Mouse (Mus musculus) kidney, postnatal 10 days (tissue): ENCODE measurements around the gene Map2.

Source experiments
- DNase-seq: peaks from one replicate; pipeline ENCODE4 v3.0.0; 2021; ENCODE audit warnings: mixed read lengths

Map2 gene

DNA sequence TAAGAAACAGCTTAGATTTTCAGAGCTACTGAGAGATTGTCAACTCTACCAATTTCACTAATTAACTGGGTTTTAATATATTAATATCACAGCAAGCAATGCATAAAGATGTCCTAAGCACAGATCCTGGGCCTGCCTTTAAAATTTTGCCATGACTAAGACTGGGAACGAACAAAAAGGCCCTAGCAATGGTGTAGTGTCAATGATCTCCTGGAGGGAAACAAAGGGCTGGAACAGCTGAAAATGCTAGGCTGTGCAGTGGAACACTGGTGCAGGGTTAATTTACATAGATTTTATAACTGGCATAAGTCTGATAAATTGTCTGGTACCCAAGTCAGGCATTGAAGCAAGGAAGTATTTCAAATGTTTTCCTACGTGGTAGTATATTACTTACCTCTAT, 220.8 kb downstream of the Map2 start:
- no peak for DNase-seq

DNA sequence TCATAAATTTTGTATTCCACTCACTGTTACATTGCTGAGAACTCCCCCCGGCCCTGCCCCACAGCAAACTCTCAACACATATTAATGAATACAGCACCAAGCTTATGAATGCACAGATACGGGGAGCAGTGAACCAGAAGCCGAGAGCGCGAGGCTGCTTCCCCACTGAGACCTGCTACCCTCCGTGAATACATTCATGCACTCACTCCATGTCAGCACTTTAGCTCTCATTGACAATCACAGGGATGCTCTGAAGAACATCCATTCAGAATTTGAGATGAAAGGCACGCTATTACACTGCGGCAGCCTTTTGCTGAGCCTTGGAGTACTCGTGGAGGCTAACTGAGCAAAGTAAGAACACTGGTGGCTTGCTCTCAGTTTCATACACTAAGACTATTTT, 226.8 kb downstream of the Map2 start:
- no peak for DNase-seq

DNA sequence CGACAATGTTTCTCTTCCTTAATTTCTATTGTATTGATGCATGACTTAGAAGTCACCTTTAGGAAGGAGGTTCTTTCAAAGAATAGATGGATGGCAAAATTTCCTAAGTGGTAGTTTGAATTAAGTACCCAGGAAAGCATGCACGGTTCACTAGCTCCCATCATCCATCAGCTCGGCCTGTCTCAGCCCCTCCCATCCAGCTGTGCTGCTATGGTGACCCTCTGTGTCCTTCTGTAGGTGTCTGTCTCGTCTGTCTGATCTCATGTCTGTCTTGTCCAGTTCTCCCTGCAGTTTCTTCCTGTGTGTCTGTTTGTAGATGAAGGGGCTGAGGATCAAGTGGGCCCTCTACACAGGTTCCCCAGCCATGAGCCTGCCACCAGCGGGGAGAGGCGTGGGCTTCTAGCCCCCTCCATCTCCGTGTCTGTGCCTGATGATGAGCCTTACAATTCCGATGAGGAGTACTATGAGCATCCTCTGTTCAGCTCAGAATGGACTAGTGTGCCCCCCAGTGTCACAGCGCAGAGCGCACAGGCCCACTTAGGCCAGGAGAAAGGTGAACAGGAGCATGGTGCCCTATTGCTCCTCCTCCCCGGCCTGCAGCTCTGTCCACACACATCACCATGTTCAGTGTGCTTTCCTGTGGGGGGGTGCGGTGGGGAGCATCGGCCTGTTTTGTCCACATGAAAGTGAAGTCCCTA, 232.3 kb downstream of the Map2 start:
- no peak for DNase-seq

DNA sequence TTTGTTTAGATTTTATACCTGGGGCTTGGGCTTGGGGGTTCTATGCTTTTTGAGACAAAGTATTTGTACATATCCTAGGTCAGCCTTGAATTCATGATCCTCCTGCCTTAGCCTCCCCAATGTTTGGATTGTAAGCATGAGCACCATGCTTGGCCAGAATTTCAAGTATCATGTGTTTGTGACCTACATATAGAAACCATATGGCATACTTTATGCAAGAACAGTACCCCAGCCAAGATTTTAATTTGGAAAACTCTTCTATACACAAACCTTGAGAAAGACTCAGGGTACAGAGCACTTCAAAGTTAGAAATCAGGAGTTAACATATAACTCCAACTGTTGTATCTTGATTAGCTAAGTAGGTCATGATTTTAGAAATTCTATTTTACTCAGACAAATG, 243.3 kb downstream of the Map2 start:
- no peak for DNase-seq

DNA sequence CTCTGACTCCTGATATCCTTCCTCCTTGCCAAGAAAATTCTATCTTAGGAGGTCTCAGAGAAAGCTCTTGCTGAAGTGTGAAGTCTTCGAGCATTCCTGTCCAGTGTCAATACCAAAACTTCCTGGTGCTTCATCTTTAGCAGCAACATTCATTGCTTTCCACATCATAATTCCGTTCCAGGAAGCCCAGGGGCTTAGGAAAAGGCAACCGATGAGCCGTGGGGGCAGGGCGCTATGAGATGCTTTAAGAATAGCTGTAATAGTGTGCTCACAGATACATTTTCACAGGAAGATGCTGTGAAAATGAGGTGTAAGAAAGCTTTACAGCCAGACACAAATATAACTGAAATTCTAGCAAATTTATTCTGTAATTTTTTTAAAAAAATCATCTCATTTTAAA, 251.0 kb downstream of the Map2 start:
- no peak for DNase-seq

DNA sequence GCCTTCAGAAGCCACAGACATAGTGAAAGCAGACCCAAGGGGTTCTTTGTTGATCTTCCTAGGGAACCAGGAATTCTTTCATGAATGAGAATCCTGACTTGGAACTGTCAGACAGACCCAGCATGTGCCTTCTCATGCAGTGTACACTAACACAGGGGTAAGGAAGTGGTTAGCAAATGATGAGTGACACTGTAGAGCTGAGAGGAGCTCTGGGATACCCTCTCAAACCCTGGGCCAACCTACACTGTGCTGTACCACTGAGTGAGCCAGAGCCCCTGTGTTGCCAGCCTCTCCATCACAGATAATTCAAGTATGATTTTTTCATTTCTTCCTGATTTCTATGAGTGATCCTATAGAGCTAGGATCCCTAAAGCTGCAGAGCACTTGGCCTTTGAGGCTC, 255.9 kb downstream of the Map2 start:
- DNase-seq: no peak

DNA sequence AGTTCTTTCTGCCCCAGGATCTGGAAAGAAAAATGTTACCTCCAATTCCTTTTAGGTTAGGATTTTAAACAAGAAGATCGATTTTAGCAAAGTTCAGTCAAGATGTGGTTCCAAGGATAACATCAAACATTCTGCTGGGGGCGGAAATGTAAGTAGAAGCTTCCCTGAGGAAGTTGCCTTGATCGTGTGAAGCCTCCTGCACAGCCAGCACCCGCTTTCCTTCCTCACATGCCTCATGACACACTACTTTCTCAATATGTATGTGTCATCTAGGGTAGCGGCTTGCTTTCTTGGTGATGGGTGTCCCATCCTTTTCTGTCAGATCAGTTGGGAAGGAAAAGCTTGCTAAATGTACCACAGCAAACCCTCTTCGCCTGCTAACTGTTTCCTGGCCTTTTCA, 256.4 kb downstream of the Map2 start:
- DNase-seq: no peak

DNA sequence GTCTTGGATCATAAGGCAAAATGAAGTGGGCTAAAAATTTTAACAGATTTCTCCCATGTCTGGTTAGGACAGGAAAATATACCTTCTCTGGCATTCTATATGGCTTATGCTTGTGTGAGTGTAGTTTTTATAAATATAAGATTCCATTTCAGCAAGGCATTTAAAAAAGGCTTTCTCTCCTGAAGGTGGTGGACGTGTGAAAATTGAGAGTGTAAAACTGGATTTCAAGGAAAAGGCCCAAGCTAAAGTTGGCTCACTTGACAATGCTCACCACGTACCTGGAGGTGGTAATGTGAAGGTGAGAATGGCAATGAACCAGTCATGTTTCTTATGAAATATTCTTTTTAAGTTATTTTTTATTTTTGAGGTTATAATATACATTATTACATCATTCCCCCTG, 263.0 kb downstream of the Map2 start:
- no peak for DNase-seq

DNA sequence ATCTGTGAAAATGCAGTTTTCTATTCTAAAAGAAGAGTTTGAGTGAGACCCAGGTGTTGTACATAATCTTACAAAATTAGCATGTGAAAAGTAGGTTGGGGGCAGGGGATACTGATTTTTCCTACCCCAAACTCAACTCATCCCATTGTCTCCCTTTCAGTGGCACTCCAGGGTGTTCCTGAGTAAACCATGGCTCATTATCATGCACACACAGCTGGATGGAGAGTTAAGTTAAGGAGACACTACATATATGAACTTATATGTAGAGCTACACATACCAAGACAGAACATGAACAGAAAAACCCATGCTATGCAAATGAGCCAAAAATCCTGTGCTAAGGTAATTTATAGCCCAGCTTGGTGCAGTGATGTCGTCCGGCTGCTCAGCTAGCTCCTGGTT, 267.8 kb downstream of the Map2 start:
- DNase-seq: no peak

DNA sequence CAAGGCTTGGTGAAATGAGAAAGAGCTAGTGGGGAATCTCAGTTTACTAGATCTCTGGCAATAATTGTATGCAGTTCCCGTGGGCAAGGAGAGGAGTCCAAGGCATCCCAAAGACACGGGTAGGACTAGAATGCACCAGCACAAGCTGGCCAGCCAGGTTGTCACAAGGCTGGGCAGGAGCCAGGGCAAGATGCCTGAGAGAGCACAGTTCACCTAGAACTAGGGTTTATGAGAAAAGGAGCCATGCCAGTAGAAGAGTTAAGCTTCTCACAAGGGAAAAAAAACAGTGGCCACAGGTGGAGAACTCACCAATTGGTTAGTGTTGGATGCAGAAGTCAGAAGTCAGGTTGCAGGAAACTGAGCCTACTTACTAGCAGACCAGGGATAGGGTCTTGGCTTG, 274.4 kb downstream of the Map2 start:
- DNase-seq: no peak

DNA sequence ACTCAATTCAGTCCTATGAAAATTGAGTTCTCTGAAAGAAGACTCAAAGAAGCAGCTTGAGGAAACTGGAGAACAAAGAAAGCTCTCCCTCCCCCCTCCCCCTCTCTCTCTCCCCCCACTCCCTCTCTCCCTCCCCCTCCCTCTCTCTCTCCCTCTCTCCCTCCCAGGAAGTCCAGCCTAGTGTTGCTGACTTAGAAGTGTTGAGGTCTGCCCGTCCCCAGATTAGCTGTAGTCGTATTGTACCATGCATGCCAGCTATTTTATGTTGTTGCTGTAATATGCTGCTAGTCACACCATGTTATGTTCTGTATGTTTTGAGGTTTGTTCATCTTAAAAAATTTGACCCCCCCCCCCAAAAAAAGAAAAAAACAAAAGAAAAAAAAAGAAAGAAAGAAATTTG, 281.5 kb downstream of the Map2 start:
- no peak for DNase-seq

DNA sequence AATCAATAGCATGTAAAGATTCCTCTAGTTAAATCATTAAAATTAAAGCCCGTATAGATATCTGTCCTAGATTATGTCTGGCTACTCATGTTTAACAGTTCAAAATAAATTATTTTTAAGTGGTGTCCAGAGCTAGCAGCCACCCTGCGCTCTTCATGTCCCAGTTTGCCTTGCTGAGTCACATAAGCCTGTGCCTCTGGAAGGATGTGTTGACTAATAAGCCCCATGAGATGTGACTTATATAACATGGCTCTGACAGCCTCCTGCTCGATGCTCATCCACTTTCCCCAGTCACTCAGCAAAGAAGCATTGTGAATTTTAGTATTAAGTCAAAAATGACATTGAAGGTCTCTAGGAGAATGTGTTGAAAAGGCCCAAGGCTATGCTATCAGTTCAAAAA, 282.7 kb downstream of the Map2 start:
- DNase-seq: no peak

DNA sequence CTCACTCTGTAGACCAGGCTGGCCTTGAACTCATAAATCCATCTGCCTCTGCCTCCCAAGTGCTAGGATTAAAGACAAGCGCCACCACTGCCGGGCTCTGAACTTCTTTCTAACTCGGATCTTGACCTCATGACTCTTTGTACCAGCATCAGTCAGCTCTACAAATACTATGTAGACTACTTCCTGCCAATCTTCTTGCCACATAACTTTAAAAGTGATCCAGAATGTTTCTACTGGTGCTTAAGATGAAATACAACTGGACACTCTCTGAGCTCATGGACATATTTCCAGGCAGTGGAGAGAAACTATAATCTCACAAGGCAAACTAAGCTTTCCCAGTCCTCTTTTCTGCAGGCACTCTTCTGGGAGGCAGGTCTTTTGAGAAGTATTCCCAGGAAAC, 284.3 kb downstream of the Map2 start:
- no peak for DNase-seq

DNA sequence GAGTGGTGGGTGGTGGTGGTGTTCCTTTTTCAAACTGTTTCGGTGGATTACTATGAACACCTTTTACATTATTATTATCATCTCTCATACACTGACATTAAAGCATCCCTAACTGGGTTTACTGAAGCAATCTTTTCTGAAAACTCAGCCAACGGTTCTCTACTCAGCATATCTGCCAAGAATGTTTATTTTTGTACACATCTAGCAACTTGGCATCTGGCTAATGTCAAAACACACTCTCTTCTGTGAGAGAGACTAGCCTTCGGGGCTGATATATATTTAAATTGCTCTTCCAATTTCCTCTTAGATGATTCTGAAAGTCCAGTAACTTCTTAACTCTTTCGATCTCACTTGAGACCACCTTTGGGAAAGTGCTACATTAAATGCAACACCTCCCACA, 285.8 kb downstream of the Map2 start:
- no peak for DNase-seq

DNA sequence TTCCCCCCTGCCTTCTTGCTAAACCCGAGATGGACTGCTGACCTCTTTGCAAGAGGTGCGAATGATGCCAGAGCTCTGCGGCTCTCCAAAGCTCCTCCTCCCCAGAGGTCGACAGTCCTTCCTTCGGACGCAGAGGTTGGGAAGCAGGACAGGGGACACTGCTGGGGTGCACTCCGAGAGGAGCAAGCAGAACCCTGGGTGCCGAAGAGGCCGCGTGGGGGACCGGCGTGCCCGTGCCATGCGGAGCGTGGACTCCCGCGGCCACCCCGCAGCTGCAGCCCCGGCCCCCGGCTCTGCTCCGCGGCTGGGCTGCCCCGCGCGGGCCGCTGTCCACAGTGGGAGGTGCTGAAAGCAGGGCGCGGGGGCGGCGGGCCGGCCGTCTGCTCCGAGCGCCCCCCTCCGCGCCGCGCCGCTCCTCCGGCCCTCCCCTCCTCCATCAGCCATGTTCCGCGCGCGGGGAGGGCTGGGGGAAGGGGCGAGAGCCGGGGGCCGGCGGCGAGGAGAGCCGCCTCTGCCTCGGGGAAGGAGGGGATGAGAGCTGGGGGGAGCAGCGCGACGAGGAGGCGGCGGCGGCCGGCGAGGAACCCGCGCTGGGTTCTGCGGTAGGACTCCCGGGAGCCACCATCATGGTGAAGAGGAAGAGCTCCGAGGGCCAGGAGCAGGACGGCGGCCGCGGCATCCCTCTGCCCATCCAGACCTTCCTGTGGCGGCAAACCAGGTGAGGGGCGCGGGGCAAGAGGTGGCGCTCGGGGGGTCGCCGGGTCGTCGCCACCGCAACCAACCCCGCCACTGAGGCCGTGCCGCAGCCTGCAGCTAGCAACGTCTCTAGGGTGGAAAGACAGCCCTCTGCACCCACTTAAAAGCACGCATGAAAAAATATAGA, 293.0 kb downstream of the Map2 start, which contains the start of gene Unc80:
Gene Unc80, plus strand, starts transcription at position 547 of the 883 bp plus-strand sequence.
- peak; percentile 80 for DNase-seq

DNA sequence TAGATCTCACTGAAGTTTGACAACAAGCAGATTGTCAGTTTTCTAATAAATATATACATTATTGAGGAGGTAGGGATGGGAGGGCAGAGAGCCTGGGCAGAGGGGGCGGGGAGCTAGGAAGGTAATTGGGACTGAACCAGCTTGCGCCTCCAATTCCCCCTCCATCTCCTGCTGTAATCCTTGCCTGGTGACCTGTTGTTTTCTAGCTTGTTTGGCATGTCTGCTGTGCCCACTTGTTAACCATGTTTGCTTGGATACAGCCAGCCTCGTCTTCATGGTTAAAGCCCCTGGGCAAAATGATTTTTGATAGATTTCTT, 293.6 kb downstream of the Map2 start:
- no peak for DNase-seq

DNA sequence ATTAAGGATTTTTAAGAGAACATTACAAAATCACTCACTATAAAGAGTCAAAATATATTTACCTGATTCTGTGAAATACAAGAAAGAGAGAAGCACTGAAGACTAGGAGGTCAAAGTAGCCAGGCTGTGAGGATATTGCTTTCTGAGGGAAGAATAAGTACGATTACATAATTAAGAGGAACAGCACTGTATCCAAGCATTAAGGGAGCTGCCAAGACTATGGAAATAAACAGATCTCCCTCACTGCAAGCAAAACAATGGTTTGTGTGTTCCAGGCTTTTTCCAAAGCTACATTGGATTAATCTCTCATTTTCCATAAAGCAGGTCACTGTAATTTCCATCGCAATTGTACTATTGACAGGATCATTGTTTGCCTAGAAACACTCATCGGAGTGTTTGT, 307.7 kb downstream of the Map2 start:
- no peak for DNase-seq
